Mouse (Mus musculus) brain, embryonic 14.5 days (tissue): Measurements from ENCODE around the gene Apoc1.

Experiments
- CTCF ChIP-seq: fragments of 200-500 bp; IDR thresholded peaks from 2 replicates; pipeline ENCODE4 v1.5.1; 2012; ENCODE audit warnings: inconsistent platforms, mild to moderate bottlenecking, moderate library complexity, borderline replicate concordance; ENCODE audit not compliant: insufficient read depth, insufficient read length; ENCODE audit errors: extremely low read depth
- POLR2A ChIP-seq: fragments of 200-500 bp; IDR thresholded peaks from 2 replicates; pipeline ENCODE4 v1.6.1; 2012; ENCODE audit warnings: mild to moderate bottlenecking, inconsistent platforms, borderline replicate concordance; ENCODE audit not compliant: poor library complexity, insufficient read depth, insufficient read length, severe bottlenecking; ENCODE audit errors: extremely low read depth

- TF ChIP-seq POLR2A (peak; percentile 85), CTCF (peak; percentile 35; the same call in 1 of the 2 replicates)
Measured at GRCm38 (mm10) chr7:19664955-19665841, 27.3 kb downstream of the Apoc1 start, which contains the start of gene Clptm1.
